Mouse (Mus musculus) lung, postnatal 4 days (tissue): ENCODE measurements around the gene Gm11037.
"Not testable (repeated sequence)": the region's sequence is repeated elsewhere in the genome, so short reads cannot be mapped to it uniquely, and the experiment has no call there.

Experiments used
- DNase-seq, 2 experiments: peaks; one replicate each; pipeline ENCODE4 v3.0.0; 2021

Gene Gm11037

GRCm38 (mm10) chr2:131132930-131133547 is at the start of gene Gm11037:
Gene Gm11037, plus strand, starts transcription at chr2:131133497.
- DNase-seq = no peak

- DNase-seq = peak in 1 of 2 experiments; percentile 7
Measured at GRCm38 (mm10) chr2:131084206-131084605, 49.1 kb upstream of the Gm11037 start.

DNA sequence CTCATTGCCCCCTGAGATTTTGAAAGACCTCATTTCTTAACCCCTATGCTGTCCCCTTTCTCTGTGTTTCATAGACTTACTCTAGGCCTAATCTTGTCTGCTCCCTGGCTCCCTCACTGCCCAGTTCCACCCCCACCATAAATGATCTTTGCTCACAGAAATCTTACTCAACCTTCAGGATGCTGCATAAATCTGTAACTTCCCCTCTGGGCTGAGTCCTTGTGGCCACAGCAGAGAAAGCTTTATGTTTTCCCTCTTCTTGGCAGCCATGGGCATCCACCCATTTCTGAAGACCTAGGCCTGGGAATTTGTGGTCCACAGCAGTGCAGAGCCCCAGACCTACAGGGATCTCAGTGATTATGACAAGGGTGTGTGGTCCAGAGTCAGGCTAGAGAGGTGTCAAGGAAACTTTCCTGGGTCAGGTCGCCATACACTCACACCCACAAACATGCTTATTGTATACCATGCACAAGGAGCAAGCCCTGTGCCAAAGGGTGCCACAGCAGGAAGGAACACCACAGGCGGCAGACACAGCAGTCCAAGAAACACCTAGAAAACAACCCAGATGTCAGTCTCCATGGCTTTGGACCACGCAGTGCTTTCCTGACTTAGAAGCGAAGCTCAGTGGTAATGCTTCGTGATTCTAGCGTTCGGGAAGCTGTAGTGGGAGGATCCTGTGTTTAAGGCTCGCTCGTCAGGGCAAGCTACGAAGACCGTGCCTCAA is 46.5 kb upstream of the Gm11037 start, which contains the start of gene Siglec1:
Siglec1 (minus strand) TSS at position 99 of the 724 bp plus-strand sequence.
- peak; percentile 19 to 31 for DNase-seq

DNA sequence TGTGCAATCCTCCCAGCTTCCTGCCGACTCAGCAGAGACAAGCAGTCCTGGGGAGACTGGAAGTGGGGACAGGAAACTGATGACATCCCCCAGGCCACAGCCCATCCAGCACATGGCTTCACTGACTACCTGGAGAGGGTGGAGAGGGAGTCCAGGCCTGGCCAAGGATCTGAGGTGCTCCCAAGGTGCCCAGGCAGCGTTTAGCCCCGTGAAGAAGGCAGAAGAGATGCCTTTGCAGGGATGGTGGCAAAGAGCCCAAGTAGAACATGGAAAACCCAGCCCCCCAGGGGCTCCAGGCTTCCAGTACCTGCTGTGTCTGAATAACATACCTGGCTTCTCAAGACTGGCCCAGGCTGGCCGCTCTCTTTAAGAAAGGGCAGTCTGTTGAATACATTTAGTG is 44.7 kb upstream of the Gm11037 start:
- DNase-seq = peak in 1 of 2 experiments; percentile 22

DNA sequence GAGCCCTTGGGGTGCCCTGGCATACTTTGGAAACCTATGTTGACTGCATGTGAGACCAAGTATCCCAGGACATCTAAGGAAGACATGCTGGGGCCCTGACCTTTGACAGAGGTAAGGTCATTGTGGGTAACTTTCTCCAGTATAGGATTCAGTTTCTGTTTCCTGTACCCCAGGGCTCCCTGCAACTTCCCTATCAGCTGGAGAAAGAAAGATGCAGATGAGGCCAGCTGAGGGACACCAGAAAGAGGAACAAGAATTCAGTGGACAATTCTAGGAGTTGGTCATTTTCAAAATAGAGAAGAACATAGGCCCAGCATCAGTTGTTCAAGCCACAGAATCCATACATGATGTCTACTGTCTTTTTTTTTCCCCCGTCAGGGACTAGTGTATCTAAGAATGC is 43.7 kb upstream of the Gm11037 start:
- peak in 1 of 2 experiments; percentile 23 for DNase-seq

DNA sequence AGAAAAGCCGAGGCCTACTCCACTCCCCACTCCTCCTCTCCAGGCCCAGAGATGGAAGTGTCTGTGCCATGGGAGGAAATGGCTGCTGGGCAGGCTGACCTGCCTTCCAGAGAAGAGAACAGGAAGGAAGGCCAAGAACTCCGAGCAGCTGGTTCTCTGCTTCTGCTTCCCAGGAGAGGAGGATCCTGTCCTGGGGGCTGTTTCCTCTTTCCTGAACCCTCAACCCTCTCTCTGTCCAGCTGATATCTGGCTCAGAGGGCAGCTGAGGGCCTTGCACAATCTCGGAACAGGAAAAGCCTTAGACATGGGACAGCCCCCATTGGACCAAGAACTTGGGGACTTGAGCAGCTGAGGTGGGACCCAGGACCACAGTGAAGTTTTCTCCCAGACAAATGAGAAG is 42.4 kb upstream of the Gm11037 start:
- DNase-seq = peak; percentile 43 to 44

DNA sequence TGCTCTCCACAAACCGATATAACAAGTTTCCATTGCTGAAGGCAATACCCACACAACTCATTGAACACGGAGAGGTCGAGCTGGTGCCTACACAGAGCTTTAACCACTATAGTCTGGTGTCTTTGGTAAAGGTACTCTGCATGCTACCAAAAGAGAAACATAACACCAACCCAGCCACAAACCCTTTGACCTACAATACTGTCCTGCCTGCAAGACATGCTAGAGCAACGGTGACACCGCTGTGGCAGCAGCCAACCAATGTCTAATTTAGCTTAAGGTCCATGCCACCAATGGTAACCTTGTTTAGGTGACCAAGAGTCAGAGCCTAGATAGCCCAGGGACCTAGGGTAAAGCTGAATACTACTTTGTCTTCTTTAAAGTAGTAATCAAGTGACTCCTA is 39.7 kb upstream of the Gm11037 start:
- no peak for DNase-seq

- peak; percentile 78 to 85 for DNase-seq
Measured at GRCm38 (mm10) chr2:131094823-131095222, 38.5 kb upstream of the Gm11037 start.

DNA sequence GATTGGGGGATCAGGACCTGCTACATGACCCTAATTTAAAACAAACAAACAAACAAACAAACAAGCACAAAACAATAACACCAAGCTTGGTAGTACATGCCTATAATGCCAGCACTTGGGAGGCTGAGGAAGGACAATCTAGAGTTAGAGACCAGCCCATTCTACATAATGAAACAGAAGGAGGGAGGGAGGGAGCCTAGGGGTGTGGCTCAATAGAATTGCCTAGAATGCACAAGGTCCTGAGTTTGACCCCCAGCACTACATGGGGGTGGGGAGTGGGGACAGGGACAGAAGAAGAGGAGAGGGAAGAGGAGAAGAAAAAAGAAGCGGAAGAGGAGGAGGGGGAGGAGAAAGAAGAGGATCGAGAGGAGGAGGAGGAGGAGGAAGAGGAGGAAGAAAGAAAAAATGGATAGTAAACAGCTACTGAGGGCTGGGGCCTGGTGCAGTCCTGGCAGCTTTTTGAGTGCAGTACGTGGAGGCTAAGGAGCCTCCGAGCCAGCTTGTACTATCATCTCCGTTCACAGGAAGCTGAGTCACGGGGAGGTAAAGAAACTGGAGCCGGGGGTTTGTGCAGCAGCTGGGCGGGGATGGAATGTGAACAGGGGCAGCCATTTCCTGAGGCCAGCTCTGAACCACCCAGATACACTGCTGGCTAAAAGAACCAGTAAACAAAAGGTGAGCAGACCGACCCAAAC is 37.0 kb upstream of the Gm11037 start:
- peak; percentile 65 to 79 for DNase-seq

DNA sequence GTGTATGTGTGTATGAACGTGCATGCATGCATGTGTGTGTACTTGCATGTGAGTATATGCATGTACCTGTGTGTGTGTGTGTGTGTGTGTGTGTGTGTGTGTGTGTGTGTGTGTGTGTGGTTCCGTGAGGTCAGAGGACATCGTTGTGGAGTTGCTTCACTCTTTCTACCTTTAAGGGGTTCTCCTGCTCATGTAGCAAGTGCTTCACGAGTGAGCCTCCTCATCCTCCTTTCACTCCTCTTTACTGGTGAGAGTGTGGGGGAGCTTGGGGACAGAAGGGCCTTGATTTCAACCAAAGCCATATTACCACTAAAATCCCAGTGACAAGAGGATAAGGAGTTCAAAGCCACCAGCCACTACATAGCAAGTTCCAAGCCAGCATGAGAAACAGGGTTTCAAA is 36.2 kb upstream of the Gm11037 start:
- peak in 1 of 2 experiments; percentile 3 for DNase-seq

DNA sequence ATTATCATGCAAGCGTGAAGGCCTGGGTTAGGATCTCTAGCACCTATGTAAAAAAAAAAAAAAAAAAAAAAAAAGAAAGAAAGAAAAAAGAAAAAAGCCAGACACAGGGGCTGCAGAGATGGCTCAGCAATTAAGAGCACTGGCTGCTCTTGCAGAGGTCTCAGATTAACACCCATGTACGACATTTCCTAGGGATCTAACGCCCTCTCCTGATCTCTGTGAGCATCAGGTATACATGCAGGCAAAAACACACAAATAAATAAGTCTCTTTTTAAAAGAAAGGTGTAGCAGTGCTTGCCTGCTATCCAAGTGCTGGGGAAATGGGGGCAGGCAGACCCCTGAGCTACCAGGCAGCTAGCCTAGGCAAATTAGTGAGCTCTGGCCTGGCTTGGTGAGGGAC is 31.8 kb upstream of the Gm11037 start:
- no peak for DNase-seq

GRCm38 (mm10) chr2:131104021-131104420 is 29.3 kb upstream of the Gm11037 start:
- DNase-seq = peak in 1 of 2 experiments; percentile 2

- DNase-seq = not testable (repeated sequence)
Measured at GRCm38 (mm10) chr2:131105061-131105460, 28.2 kb upstream of the Gm11037 start.

DNA sequence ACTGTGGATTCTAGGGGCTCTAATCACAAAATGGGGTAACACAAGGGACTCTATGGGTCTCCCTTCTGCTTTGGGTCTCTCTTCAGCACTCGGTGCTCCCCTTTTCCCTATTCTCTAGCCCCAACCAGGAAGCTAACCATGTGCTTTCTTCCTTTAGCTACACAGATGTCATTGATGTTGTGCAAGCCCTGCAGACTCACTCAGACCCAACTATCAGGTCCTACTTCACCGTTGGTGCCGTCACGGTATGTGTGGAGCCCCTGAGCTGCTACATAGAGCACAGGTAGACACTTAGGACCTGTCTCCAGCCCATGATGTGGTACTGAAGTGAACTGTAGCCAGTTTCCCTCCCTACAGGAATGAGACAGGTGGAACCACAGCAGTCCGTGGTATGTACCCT is 27.3 kb upstream of the Gm11037 start:
- DNase-seq = peak in 1 of 2 experiments; percentile 3

GRCm38 (mm10) chr2:131118968-131119574 is 14.2 kb upstream of the Gm11037 start:
- DNase-seq = peak in 1 of 2 experiments; percentile 2

GRCm38 (mm10) chr2:131124166-131124565 is 9.1 kb upstream of the Gm11037 start:
- peak in 1 of 2 experiments; percentile 56 for DNase-seq

- no peak for DNase-seq
Measured at GRCm38 (mm10) chr2:131125157-131125963, 7.9 kb upstream of the Gm11037 start.

GRCm38 (mm10) chr2:131125964-131126815 is 7.1 kb upstream of the Gm11037 start:
- peak in 1 of 2 experiments; percentile 20 for DNase-seq

- DNase-seq = peak; percentile 80 to 88
Measured at GRCm38 (mm10) chr2:131127161-131127730, 6.1 kb upstream of the Gm11037 start, which contains the start of gene Hspa12b. Gene Hspa12b, plus strand, starts transcription at chr2:131127280.

GRCm38 (mm10) chr2:131128211-131128610 is 5.1 kb upstream of the Gm11037 start:
- peak in 1 of 2 experiments; percentile 43 for DNase-seq
